Mouse (Mus musculus) stomach, embryonic 14.5 days (tissue): ENCODE measurements around the gene Zzef1. TPM values are rescaled to one million over a fixed set of nuclear protein-coding genes. Genes with fewer than 3 reads are reported as not detected.

Experiments
- ATAC-seq: fragments of 200-750 bp; cut with Nextera tagmentation; 2 replicates; pipeline ENCODE4 v1.8.0; 2017; ENCODE audit warnings: low read depth, moderate TSS enrichment; ENCODE audit not compliant: insufficient number of reproducible peaks, insufficient read depth, low FRiP score
- H3K27ac ChIP-seq: fragments of 300-500 bp; sonication (generic); 2 replicates; pipeline ENCODE4 v1.5.1; 2014; ENCODE audit warnings: mild to moderate bottlenecking, low read length, moderate library complexity, mixed read lengths
- H3K27me3 ChIP-seq: fragments of 300-500 bp; sonication (generic); 2 replicates; pipeline ENCODE4 v1.6.1; 2014; ENCODE audit warnings: low read length, control low read depth, mixed read lengths; ENCODE audit not compliant: control insufficient read depth, insufficient read depth
- H3K36me3 ChIP-seq: fragments of 300-500 bp; sonication (generic); 2 replicates; pipeline ENCODE4 v1.6.1; 2014; ENCODE audit warnings: mild to moderate bottlenecking, control low read depth, low read length, moderate library complexity, mixed read lengths; ENCODE audit not compliant: control insufficient read depth, insufficient read depth
- H3K4me1 ChIP-seq: fragments of 300-500 bp; sonication (generic); 2 replicates; pipeline ENCODE4 v1.6.1; 2014; ENCODE audit warnings: low read length, control low read depth, mixed read lengths; ENCODE audit not compliant: control insufficient read depth, insufficient read depth
- H3K4me2 ChIP-seq: fragments of 300-500 bp; sonication (generic); replicated peaks from 2 replicates; pipeline ENCODE4 v1.6.1; 2014; ENCODE audit warnings: low read depth, low read length, control low read depth
- H3K4me3 ChIP-seq: fragments of 300-500 bp; sonication (generic); 2 replicates; pipeline ENCODE4 v1.5.1; 2014; ENCODE audit warnings: low read depth, low read length, control low read depth
- H3K9ac ChIP-seq: fragments of 300-500 bp; sonication (generic); replicated peaks from 2 replicates; pipeline ENCODE4 v1.6.1; 2014; ENCODE audit warnings: low read depth, mild to moderate bottlenecking, control low read depth, low read length, moderate library complexity, mixed read lengths
- H3K9me3 ChIP-seq: fragments of 300-500 bp; sonication (generic); 2 replicates; pipeline ENCODE4 v1.6.1; 2016; ENCODE audit warnings: low read depth, low read length, control low read depth; ENCODE audit not compliant: control insufficient read depth
- WGBS: fragments of 180-500 bp; shearing (Covaris S2); extraction: QIAGEN DNeasy Blood & Tissue Kit; methylation state at CpG from one replicate; pipeline ENCODE4 v1.1.7; 2014; 5-methylcytosine and 5-hydroxymethylcytosine counted together
- polyA plus RNA-seq: library from polyadenylated mRNA; unstranded; fragments of >200 nt; fragmentation: Nextera tagmentation; extraction: Ambion mirVana; gene quantifications from 2 replicates; pipeline ENCODE4 v1.2.1, GENCODE M21; 2014

The Zzef1 gene
- polyA plus RNA-seq, 1 experiment from 2014 or later = 13.8 TPM

GRCm38 (mm10) chr11:72846685-72847084 lies 50.7 kb downstream of the Zzef1 start:
- Histone ChIP-seq H3K27ac (no peak overlapping the region), H3K36me3 (peaks cover 32% of the 10 kb centered on the region), H3K4me3 (no peak overlapping the region), H3K4me1 (no peaks in the 10 kb centered on the region), H3K9ac (no peak overlapping the region), H3K27me3 (no peaks in the 10 kb centered on the region), H3K9me3 (no peaks in the 10 kb centered on the region), H3K4me2 (no peak overlapping the region)
- ATAC-seq = no peak

GRCm38 (mm10) chr11:72847831-72848628 lies 52.0 kb downstream of the Zzef1 start:
- Histone ChIP-seq H3K36me3 (peaks cover 32% of the 10 kb centered on the region), H3K9me3 (no peaks in the 10 kb centered on the region), H3K4me3 (no peak overlapping the region), H3K27me3 (no peaks in the 10 kb centered on the region), H3K4me1 (no peaks in the 10 kb centered on the region), H3K9ac (no peak overlapping the region), H3K4me2 (no peak overlapping the region), H3K27ac (no peak overlapping the region)
- WGBS = 97% methylated on average over 1 of the region's 1 CpGs
- no peak for ATAC-seq

- WGBS = 83% methylated on average over 9 of the region's 9 CpGs
- Histone ChIP-seq H3K4me2 (no peak overlapping the region), H3K27ac (no peak overlapping the region), H3K27me3 (no peaks in the 10 kb centered on the region), H3K4me3 (no peak overlapping the region), H3K9me3 (no peaks in the 10 kb centered on the region), H3K4me1 (no peaks in the 10 kb centered on the region), H3K36me3 (peaks cover 42% of the 10 kb centered on the region), H3K9ac (no peak overlapping the region)
- ATAC-seq = no peak
Measured at GRCm38 (mm10) chr11:72850419-72851131, 54.5 kb downstream of the Zzef1 start.

GRCm38 (mm10) chr11:72851214-72851613 lies 55.2 kb downstream of the Zzef1 start:
- no peak overlapping the region for H3K27ac ChIP-seq
- no peak overlapping the region for H3K4me2 ChIP-seq
- H3K9ac ChIP-seq = no peak overlapping the region
- H3K36me3 ChIP-seq = peaks cover 48% of the 10 kb centered on the region
- 83% methylated on average over 4 of the region's 4 CpGs for WGBS
- H3K27me3 ChIP-seq = no peaks in the 10 kb centered on the region
- no peaks in the 10 kb centered on the region for H3K4me1 ChIP-seq
- H3K4me3 ChIP-seq = no peak overlapping the region
- ATAC-seq = no peak
- no peaks in the 10 kb centered on the region for H3K9me3 ChIP-seq

DNA sequence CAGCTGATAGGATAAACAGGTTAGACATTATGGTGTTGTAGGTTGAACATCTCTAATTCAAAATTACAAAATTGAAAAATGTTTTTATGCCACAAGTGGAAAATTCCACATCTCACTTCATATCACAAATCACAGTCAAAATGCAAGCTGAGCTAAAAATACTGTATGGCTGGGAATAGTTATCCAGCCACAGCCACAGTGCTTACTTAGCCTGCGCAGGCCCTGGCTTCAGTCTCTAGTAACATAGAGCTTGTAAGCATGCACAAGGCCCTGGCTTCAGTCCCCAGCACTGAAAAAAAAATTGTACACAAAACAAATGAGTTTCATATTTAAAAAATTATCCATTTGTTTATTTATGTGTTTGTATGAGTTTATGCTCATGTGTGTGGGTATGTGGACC lies 56.1 kb downstream of the Zzef1 start:
- ATAC-seq = no peak

GRCm38 (mm10) chr11:72853086-72853485 lies 57.1 kb downstream of the Zzef1 start:
- Histone ChIP-seq H3K4me2 (no peak overlapping the region), H3K27ac (no peak overlapping the region), H3K36me3 (peaks cover 50% of the 10 kb centered on the region), H3K27me3 (no peaks in the 10 kb centered on the region), H3K9ac (no peak overlapping the region), H3K9me3 (no peaks in the 10 kb centered on the region), H3K4me1 (no peaks in the 10 kb centered on the region), H3K4me3 (no peak overlapping the region)
- 93% methylated on average over 4 of the region's 4 CpGs for WGBS
- no peak for ATAC-seq

More for the DNA sequence above, 56.1 kb downstream of the Zzef1 start:
- Histone ChIP-seq H3K27ac (no peak overlapping the region), H3K9ac (no peak overlapping the region), H3K9me3 (no peaks in the 10 kb centered on the region), H3K27me3 (no peaks in the 10 kb centered on the region), H3K36me3 (peaks cover 54% of the 10 kb centered on the region), H3K4me1 (no peaks in the 10 kb centered on the region), H3K4me3 (no peak overlapping the region), H3K4me2 (no peak overlapping the region)
- WGBS = 97% methylated on average over 1 of the region's 1 CpGs

GRCm38 (mm10) chr11:72854251-72854650 lies 58.2 kb downstream of the Zzef1 start:
- no peaks in the 10 kb centered on the region for H3K9me3 ChIP-seq
- H3K9ac ChIP-seq = no peak overlapping the region
- no peak overlapping the region for H3K4me2 ChIP-seq
- 88% methylated on average over 3 of the region's 3 CpGs for WGBS
- no peaks in the 10 kb centered on the region for H3K4me1 ChIP-seq
- no peak overlapping the region for H3K27ac ChIP-seq
- no peak overlapping the region for H3K4me3 ChIP-seq
- peaks cover 47% of the 10 kb centered on the region for H3K36me3 ChIP-seq
- no peak for ATAC-seq
- H3K27me3 ChIP-seq = no peaks in the 10 kb centered on the region

DNA sequence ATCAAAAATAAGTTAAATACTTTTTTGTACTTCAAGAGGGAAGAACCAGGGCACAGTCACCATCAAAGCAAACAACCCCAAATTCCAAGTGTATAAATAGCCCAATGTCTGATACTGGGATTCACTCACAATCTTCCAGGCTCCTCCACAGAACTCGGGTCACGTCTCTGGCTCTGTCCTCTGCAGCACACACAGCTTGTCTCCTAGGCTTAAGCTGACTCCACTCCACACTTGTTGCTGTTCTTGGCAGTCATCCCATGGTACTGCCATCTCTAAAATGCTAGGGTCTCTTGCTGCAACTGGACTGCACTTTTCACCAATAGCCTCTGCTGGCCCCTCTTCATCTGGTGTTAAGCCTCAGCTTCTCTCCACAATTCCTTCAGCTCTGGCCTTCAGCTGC lies 60.7 kb downstream of the Zzef1 start:
- H3K9ac ChIP-seq = no peak overlapping the region
- 86% methylated on average over 2 of the region's 2 CpGs for WGBS
- no peak overlapping the region for H3K27ac ChIP-seq
- no peak overlapping the region for H3K4me2 ChIP-seq
- H3K27me3 ChIP-seq = no peaks in the 10 kb centered on the region
- no peak for ATAC-seq
- no peaks in the 10 kb centered on the region for H3K4me1 ChIP-seq
- H3K36me3 ChIP-seq = peaks cover 56% of the 10 kb centered on the region
- H3K4me3 ChIP-seq = no peak overlapping the region
- H3K9me3 ChIP-seq = no peaks in the 10 kb centered on the region
